Mouse (Mus musculus) testis, adult 2 months (tissue): ENCODE results near the gene Cadm4. TPM values are rescaled to one million over a fixed set of nuclear protein-coding genes. Genes with fewer than 3 reads are reported as not detected.

ENCODE experiments used
- H3K27ac ChIP-seq: fragments of 200-500 bp; 2 replicates; pipeline ENCODE4 v1.5.1; 2012; ENCODE audit warnings: low read depth, low read length; ENCODE audit not compliant: control insufficient read depth, insufficient read depth
- H3K27me3 ChIP-seq: fragments of 200-500 bp; 2 replicates; pipeline ENCODE4 v1.6.1; 2012; ENCODE audit warnings: mild to moderate bottlenecking, low read length, moderate library complexity; ENCODE audit not compliant: control insufficient read depth, insufficient read depth
- H3K36me3 ChIP-seq: fragments of 200-500 bp; 2 replicates; pipeline ENCODE4 v1.6.1; 2012; ENCODE audit warnings: mild to moderate bottlenecking, low read length; ENCODE audit not compliant: control insufficient read depth, insufficient read depth
- H3K4me1 ChIP-seq: fragments of 200-500 bp; 2 replicates; pipeline ENCODE4 v1.6.1; 2012; ENCODE audit warnings: low read length; ENCODE audit not compliant: control insufficient read depth, insufficient read depth
- H3K4me3 ChIP-seq: fragments of 200-500 bp; 2 replicates; pipeline ENCODE4 v1.5.1; 2012; ENCODE audit warnings: low read depth, mild to moderate bottlenecking, low read length, moderate library complexity, mixed read lengths; ENCODE audit not compliant: control insufficient read depth
- CTCF ChIP-seq: fragments of 200-500 bp; IDR thresholded peaks from 2 replicates; pipeline ENCODE4 v1.5.1; 2012; ENCODE audit warnings: low read depth, mild to moderate bottlenecking, inconsistent platforms, low read length, moderate library complexity; ENCODE audit not compliant: control insufficient read depth, insufficient read depth, insufficient replicate concordance
- POLR2A ChIP-seq: fragments of 200-500 bp; IDR thresholded peaks from 2 replicates; pipeline ENCODE4 v1.6.1; 2012; ENCODE audit warnings: low read depth, mild to moderate bottlenecking, inconsistent platforms, low read length, moderate library complexity; ENCODE audit not compliant: control insufficient read depth
- polyA plus RNA-seq: library from polyadenylated mRNA; depleted of rRNA; stranded (reverse); fragments of >200 nt; gene quantifications from 2 replicates; pipeline ENCODE4 v1.2.3, GENCODE M21; 2012; rRNA removed

The Cadm4 gene
- polyA plus RNA-seq, 1 experiment: 2.5 TPM

GRCm38 (mm10) chr7:24547534-24548036, 65.8 kb downstream of the Cadm4 start:
- Histone ChIP-seq H3K36me3 (no peaks in the 10 kb centered on the region), H3K27ac (peak overlapping the region; percentile 42), H3K4me3 (peak overlapping the region; percentile 95), H3K27me3 (no peaks in the 10 kb centered on the region), H3K4me1 (peaks cover 18% of the 10 kb centered on the region)
- TF ChIP-seq CTCF (no peak), POLR2A (no peak)

GRCm38 (mm10) chr7:24551985-24552759, 70.3 kb downstream of the Cadm4 start:
- H3K36me3 ChIP-seq: no peaks in the 10 kb centered on the region
- H3K27ac ChIP-seq: no peak overlapping the region

More at GRCm38 (mm10) chr7:24551985-24552759, 70.3 kb downstream of the Cadm4 start:
- H3K27me3 ChIP-seq: no peaks in the 10 kb centered on the region
- H3K4me3 ChIP-seq: no peak overlapping the region
- TF ChIP-seq CTCF (no peak), POLR2A (no peak)
- peaks cover 5% of the 10 kb centered on the region; the same call in 1 of the 2 replicates for H3K4me1 ChIP-seq

Other genes with a start within 250 kb of the Cadm4 start
- gene Zfp109, start 244.5 kb upstream of the Cadm4 start, polyA plus RNA-seq: 0.70 and 0.84 TPM in 2 replicates
- gene Zfp108, start 227.2 kb upstream of the Cadm4 start, polyA plus RNA-seq: 0.26 and 0.31 TPM in 2 replicates
- 3.9 and 4.6 TPM in 2 replicates for gene Zfp93, start 211.6 kb upstream of the Cadm4 start, polyA plus RNA-seq
- 12.1 and 12.4 TPM in 2 replicates for gene Zfp61, start 180.8 kb upstream of the Cadm4 start, polyA plus RNA-seq
- 10.5 and 10.8 TPM in 2 replicates for gene Zfp94, start 165.4 kb upstream of the Cadm4 start, polyA plus RNA-seq
- 277 and 339 TPM in 2 replicates for gene Tescl, start 148.1 kb upstream of the Cadm4 start, polyA plus RNA-seq
- gene Lypd5, start 132.8 kb upstream of the Cadm4 start, polyA plus RNA-seq: 1.7 and 2.3 TPM in 2 replicates
- 2.5 and 3.8 TPM in 2 replicates for gene Kcnn4, start 111.8 kb upstream of the Cadm4 start, polyA plus RNA-seq
- 151 and 171 TPM in 2 replicates for gene Smg9, start 82.4 kb upstream of the Cadm4 start, polyA plus RNA-seq
- 1,510 and 1,812 TPM in 2 replicates for gene Irgc1, start 29.7 kb upstream of the Cadm4 start, polyA plus RNA-seq
- gene Plaur, start 19.5 kb upstream of the Cadm4 start, polyA plus RNA-seq: 0.38 TPM in 1 of 2 replicates, not detected in the other
- 16.8 and 20.3 TPM in 2 replicates for gene Zfp428, start 25.0 kb downstream of the Cadm4 start, polyA plus RNA-seq
- gene AC161166.1, start 30.4 kb downstream of the Cadm4 start, polyA plus RNA-seq: 144 and 154 TPM in 2 replicates
- 2.2 and 2.4 TPM in 2 replicates for gene Irgq, start 48.7 kb downstream of the Cadm4 start, polyA plus RNA-seq
- 18.3 and 20.2 TPM in 2 replicates for gene Pinlyp, start 64.1 kb downstream of the Cadm4 start, polyA plus RNA-seq
- 69.4 and 79.8 TPM in 2 replicates for gene Xrcc1, start 64.3 kb downstream of the Cadm4 start, polyA plus RNA-seq
- 1.3 and 1.5 TPM in 2 replicates for gene Ethe1, start 105.5 kb downstream of the Cadm4 start, polyA plus RNA-seq
- gene Zfp575, start 105.6 kb downstream of the Cadm4 start, polyA plus RNA-seq: 0.04 and 0.06 TPM in 2 replicates
- 0.52 and 0.85 TPM in 2 replicates for gene Phldb3, start 128.7 kb downstream of the Cadm4 start, polyA plus RNA-seq
- 0.06 and 0.16 TPM in 2 replicates for gene Lypd3, start 154.5 kb downstream of the Cadm4 start, polyA plus RNA-seq
- gene Tex101, start 194.7 kb downstream of the Cadm4 start, polyA plus RNA-seq: 418 and 545 TPM in 2 replicates
- gene BC049730, start 227.2 kb downstream of the Cadm4 start, polyA plus RNA-seq: 97.9 and 114 TPM in 2 replicates
- gene Gm4763, start 244.9 kb downstream of the Cadm4 start, polyA plus RNA-seq: 57.3 and 81.2 TPM in 2 replicates